Mouse (Mus musculus) frontal cortex, adult (tissue): Measurements from ENCODE around the gene Gdpgp1.
A peak's percentile ranks its signal among the peaks of the same experiment; 100 is the strongest.

Experiments
- ATAC-seq: cut with Nextera tagmentation; 2 replicates; pipeline ENCODE4 v1.9.2; 2017; ENCODE audit warnings: mild to moderate bottlenecking, moderate library complexity, mixed read lengths; ENCODE audit not compliant: low TSS enrichment

Gene Gdpgp1

GRCm38 (mm10) chr7:80199851-80200587 lies 32.6 kb upstream of the Gdpgp1 start:
- no peak for ATAC-seq

GRCm38 (mm10) chr7:80200588-80200945 lies 32.1 kb upstream of the Gdpgp1 start:
- ATAC-seq = no peak

DNA sequence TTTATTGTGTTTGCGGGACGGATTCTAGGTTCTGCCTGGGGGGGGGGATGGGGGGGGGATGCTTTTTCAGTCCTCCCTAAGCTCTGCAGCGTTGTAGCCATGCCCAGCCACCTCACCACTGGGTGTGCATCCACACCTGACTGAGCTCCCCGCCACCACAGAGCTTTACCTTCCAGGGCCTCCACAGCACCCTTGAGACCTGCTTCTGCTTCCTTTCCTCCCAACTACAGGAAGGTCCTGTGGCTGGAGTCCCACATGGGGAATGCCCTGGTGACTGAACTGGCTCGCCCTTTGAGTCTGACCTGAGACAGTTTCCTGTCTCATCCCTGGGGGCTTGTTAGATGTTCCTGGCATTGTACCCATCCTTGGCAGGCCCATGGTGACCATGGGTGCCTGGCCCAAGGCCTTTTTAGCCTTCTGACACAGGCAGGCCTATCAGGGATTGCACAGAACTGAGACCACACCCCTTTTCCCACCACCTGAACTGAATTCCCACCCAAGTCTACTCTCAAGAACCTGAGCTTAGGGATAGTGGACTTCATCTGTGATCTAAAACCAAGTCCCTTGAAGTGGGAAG lies 31.6 kb upstream of the Gdpgp1 start:
- ATAC-seq = no peak

- ATAC-seq = no peak
These were observed 30.7 kb upstream of the Gdpgp1 start for GRCm38 (mm10) chr7:80201888-80202540.

DNA sequence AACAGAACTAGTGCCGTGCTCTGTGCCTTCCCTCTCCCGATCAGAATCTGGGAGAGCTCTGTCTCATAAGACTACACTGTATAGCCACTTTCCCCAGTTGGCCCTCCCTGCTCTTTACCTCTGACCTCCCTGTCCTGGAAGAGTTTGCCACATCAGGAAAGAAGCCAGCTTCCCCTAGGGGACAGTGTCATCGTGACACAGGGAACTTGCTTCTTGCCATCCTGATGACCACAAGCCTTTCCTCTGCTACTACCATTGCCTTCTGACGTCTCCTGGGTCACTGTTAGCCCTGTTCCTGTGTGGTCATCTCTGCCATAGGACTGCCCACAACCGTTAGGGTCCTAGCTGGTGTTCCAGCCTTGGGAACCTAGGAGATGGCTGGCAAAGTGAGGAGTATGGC lies 29.7 kb upstream of the Gdpgp1 start:
- no peak for ATAC-seq

DNA sequence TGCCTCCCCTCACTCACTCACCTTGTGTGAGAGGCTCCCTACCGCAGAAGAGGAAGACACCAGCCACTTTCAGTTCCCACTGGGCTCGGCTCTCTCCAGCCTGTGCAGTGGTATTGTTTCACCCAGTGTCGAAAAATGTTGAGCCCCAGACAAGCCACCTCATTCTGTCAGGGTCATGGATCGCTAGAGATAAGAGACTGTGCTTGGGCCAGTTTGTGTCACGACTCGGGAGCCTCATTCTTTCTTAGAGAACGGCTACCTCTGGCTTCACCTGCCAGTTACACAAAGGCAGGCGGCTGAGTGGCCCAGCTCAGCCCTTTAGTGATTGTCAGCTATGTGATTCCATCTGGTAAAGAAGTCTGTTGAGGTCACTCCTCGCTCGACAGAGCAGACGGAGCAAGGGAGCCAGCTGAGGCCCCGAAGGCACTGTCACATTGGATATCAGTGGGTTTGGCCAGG lies 29.0 kb upstream of the Gdpgp1 start:
- no peak for ATAC-seq

DNA sequence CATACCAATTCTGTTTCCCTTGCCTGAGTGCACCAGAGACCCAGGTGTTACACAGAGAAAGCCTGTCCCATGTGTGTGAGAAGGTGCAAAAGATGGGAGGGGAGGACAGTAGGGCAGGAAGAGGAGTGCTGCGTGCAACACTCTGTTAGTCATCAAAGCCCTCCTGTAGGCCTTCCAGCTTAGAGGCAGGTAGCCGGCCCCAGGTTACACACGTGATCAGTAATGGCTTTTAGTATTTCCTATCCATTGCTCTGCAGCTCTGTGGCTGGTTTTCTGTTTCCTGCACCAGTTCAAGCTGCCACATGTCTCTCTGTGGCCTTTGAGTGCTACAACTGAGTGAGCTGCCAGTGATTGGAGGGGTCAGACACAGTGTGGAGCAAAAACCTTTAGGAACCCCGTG lies 28.3 kb upstream of the Gdpgp1 start:
- ATAC-seq = no peak

GRCm38 (mm10) chr7:80204961-80205360 lies 27.7 kb upstream of the Gdpgp1 start:
- no peak for ATAC-seq

- no peak for ATAC-seq
These were observed 26.7 kb upstream of the Gdpgp1 start for GRCm38 (mm10) chr7:80205705-80206589.

- no peak for ATAC-seq
These were observed 25.3 kb upstream of the Gdpgp1 start for GRCm38 (mm10) chr7:80207314-80207731.

- no peak for ATAC-seq
These were observed 24.5 kb upstream of the Gdpgp1 start for GRCm38 (mm10) chr7:80208026-80208642.

GRCm38 (mm10) chr7:80208738-80209430 lies 23.8 kb upstream of the Gdpgp1 start:
- ATAC-seq = no peak

DNA sequence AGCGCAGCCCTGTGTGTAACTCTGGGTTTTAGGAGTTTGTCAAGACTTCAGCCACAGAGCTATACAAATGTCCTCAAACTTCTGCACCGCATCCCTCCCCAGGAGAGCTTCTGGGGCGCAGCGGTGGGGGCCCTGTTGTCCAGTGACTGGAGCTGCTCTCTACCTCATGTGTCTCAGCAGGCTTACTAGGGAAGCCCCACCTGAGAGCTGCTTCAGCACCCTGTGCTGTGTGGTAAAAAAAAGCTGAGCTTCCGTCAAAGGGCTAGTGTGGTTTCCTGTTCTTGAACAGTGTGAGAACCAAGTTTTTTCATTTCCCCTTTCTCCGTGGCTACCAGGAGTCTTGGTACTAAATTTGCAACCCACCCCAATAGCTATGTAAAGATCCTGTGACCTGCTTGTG lies 23.0 kb upstream of the Gdpgp1 start:
- ATAC-seq = no peak

DNA sequence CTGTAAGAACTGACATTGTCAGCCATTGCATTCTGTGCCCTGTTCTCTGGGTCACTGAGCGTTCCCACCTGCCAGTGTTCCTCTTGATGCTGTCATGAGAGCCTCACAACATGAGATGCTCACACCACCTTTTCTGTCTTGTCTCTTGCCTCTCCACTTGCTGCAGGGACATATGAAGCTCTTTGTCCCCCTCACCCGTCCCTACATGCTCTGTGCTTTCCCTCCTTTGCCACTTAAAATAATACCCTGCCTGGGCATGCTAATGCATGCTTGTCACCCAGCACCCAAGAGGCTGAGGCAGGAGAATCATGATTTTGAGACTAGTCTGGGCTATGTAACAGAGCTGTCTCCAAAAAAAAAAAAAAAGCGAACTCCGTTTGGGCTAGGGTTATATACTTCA lies 21.7 kb upstream of the Gdpgp1 start:
- ATAC-seq = no peak

DNA sequence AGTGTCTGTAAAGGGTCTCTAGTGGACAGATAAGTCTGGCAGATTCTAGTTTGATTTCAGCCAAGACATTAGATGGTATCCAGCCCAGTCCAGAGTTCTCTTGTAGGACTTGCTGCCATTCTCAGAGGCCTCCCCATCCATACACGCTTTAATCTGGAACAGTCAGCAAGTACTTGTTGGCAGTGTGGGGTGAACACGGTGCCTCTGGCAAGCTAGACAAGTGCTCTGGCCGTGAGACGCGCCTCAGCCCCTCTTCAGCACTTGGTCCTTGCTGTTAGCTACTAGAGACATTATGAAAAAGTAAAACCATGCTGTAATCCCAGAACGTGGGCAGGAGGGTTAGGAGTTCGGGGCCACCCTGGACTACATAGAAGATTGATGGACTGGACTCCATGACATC lies 19.1 kb upstream of the Gdpgp1 start:
- ATAC-seq = no peak

GRCm38 (mm10) chr7:80214459-80214858 lies 18.2 kb upstream of the Gdpgp1 start:
- ATAC-seq = no peak

GRCm38 (mm10) chr7:80215398-80215797 lies 17.3 kb upstream of the Gdpgp1 start:
- ATAC-seq = peak; percentile 83

- ATAC-seq = peak; percentile 48; the same call in 1 of the 2 replicates
These were observed 16.1 kb upstream of the Gdpgp1 start for GRCm38 (mm10) chr7:80216566-80216965.

- no peak for ATAC-seq
These were observed 14.0 kb upstream of the Gdpgp1 start for GRCm38 (mm10) chr7:80218666-80219065.

- no peak for ATAC-seq
These were observed 12.3 kb upstream of the Gdpgp1 start for GRCm38 (mm10) chr7:80220237-80220797.
